Comparison of ENCODE assay signal across 11 mouse cellular contexts in genomic region chr12:17665906-17666326, GRCm38 (mm10). TPM values are rescaled to one million over a fixed set of nuclear protein-coding genes. Genes with fewer than 3 reads are reported as not detected.
DNase-seq lines count a peak whose midpoint lies in the region; ATAC-seq lines count a peak whose summit lies in the region.
"Had no signal": no experiment of that assay in that cellular context is flagged by ENCODE, and none has a peak within 500 bp of the region (broad histone marks: within the 10 kb centered on the region; RNA-seq: fewer than 3 reads in every experiment).

No protein-coding gene starts in this region.

- H3K9ac ChIP-seq in intestine, embryonic 14.5 days (ENCODE audit: low read length) = no peak overlapping the region
- H3K9ac ChIP-seq in stomach, embryonic 15.5 days = no peak overlapping the region
- no peak overlapping the region for H3K9ac ChIP-seq in midbrain, embryonic 16.5 days (ENCODE audit: low read depth, low read length)
- H3K9ac ChIP-seq: hindbrain, embryonic 15.5 days; midbrain, embryonic 12.5 days; neural tube, embryonic 15.5 days had no signal

- 57% methylated on average over 7 of the region's 7 CpGs for WGBS in intestine, embryonic 14.5 days
- WGBS in stomach, embryonic 15.5 days = 49% methylated on average over 7 of the region's 7 CpGs
- WGBS in midbrain, embryonic 16.5 days = 64% methylated on average over 7 of the region's 7 CpGs

- no peak overlapping the region for H3K27ac ChIP-seq in intestine, embryonic 14.5 days (ENCODE audit: low read depth)
- peak overlapping the region; percentile 75; the same call in 1 of the 2 replicates for H3K27ac ChIP-seq in stomach, embryonic 15.5 days
- no peak overlapping the region for H3K27ac ChIP-seq in midbrain, embryonic 16.5 days (ENCODE audit: low read length)
- H3K27ac ChIP-seq: hindbrain, embryonic 15.5 days; midbrain, embryonic 12.5 days; neural tube, embryonic 15.5 days had no signal

- H3K4me3 ChIP-seq in intestine, embryonic 14.5 days (ENCODE audit: low read depth, low read length) = no peak overlapping the region
- no peak overlapping the region for H3K4me3 ChIP-seq in stomach, embryonic 15.5 days (replicated peaks)
- no peak overlapping the region for H3K4me3 ChIP-seq in midbrain, embryonic 16.5 days (ENCODE audit: low read depth, low read length)
- H3K4me3 ChIP-seq: hindbrain, embryonic 15.5 days; midbrain, embryonic 12.5 days; neural tube, embryonic 15.5 days had no signal

- peak; percentile 11 for DNase-seq in ovary, postnatal 14 days (ENCODE audit: low spot score)
- no peak for DNase-seq in ovary, postnatal 10 days (ENCODE audit: low spot score)
- DNase-seq in intestine, embryonic 14.5 days (ENCODE audit: low spot score) = no peak
- DNase-seq in kidney, postnatal 10 days = peak; percentile 60
- DNase-seq in c-Kit-positive CD71-positive TER-119-positive erythroid progenitor cells, embryonic 14.5 days (ENCODE audit: low spot score) = no peak
- DNase-seq: left cerebral cortex, postnatal 4 days had no signal

- ATAC-seq in intestine, embryonic 14.5 days (replicated peaks; ENCODE audit: low FRiP score, low TSS enrichment, low read depth) = peak; percentile 48; the same call in 1 of the 2 replicates
- ATAC-seq in stomach, embryonic 15.5 days (ENCODE audit: insufficient read depth, low FRiP score, low read depth) = peak; percentile 74
- no peak for ATAC-seq in midbrain, embryonic 16.5 days

- H3K4me1 ChIP-seq in intestine, embryonic 14.5 days (replicated peaks; ENCODE audit: control insufficient read depth, insufficient read depth, low read length) = 0 out of 2 replicates have a peak, but pooled peaks cover 3% of the 10 kb centered on the region
- H3K4me1 ChIP-seq in stomach, embryonic 15.5 days = 0 out of 2 replicates have a peak, but pooled peaks cover 3% of the 10 kb centered on the region
- no peaks in the 10 kb centered on the region for H3K4me1 ChIP-seq in midbrain, embryonic 16.5 days (ENCODE audit: control insufficient read depth, insufficient read depth, low read length)
- H3K4me1 ChIP-seq: hindbrain, embryonic 15.5 days had no signal

- H3K27me3 ChIP-seq in intestine, embryonic 14.5 days (replicated peaks; ENCODE audit: control insufficient read depth, insufficient read depth, low read length) = no peaks in the 10 kb centered on the region
- H3K27me3 ChIP-seq in stomach, embryonic 15.5 days (replicated peaks) = no peaks in the 10 kb centered on the region
- no peaks in the 10 kb centered on the region for H3K27me3 ChIP-seq in midbrain, embryonic 16.5 days (ENCODE audit: control insufficient read depth, insufficient read depth, low read depth, low read length)
- H3K27me3 ChIP-seq: hindbrain, embryonic 15.5 days; midbrain, embryonic 12.5 days; neural tube, embryonic 15.5 days had no signal

- no peaks in the 10 kb centered on the region for H3K36me3 ChIP-seq in intestine, embryonic 14.5 days (ENCODE audit: control insufficient read depth, insufficient read depth, low read length)
- no peaks in the 10 kb centered on the region for H3K36me3 ChIP-seq in stomach, embryonic 15.5 days
- no peaks in the 10 kb centered on the region for H3K36me3 ChIP-seq in midbrain, embryonic 16.5 days (ENCODE audit: control insufficient read depth, insufficient read depth, low read length)
- H3K36me3 ChIP-seq: hindbrain, embryonic 15.5 days; midbrain, embryonic 12.5 days; neural tube, embryonic 15.5 days had no signal

- H3K4me2 ChIP-seq in intestine, embryonic 14.5 days (ENCODE audit: low read length) = no peak overlapping the region
- H3K4me2 ChIP-seq in stomach, embryonic 15.5 days = no peak overlapping the region
- H3K4me2 ChIP-seq in midbrain, embryonic 16.5 days (ENCODE audit: low read length) = no peak overlapping the region
- H3K4me2 ChIP-seq: hindbrain, embryonic 15.5 days; midbrain, embryonic 12.5 days; neural tube, embryonic 15.5 days had no signal

- no peaks in the 10 kb centered on the region for H3K9me3 ChIP-seq in intestine, embryonic 14.5 days (ENCODE audit: control insufficient read depth, low read length)
- no peaks in the 10 kb centered on the region for H3K9me3 ChIP-seq in stomach, embryonic 15.5 days
- no peaks in the 10 kb centered on the region for H3K9me3 ChIP-seq in midbrain, embryonic 16.5 days (replicated peaks; ENCODE audit: control insufficient read depth, low read length, poor library complexity, severe bottlenecking)
- H3K9me3 ChIP-seq: hindbrain, embryonic 15.5 days; midbrain, embryonic 12.5 days; neural tube, embryonic 15.5 days had no signal

RNA-seq across cellular contexts. Expression of gene Hpcal1, which starts 24.7 kb away (rescaled TPM):
- polyA plus RNA-seq in intestine, embryonic 14.5 days (2014; fragmentation: Nextera tagmentation; extraction: Ambion mirVana) = 42.9 and 48.6 TPM in 2 replicates
- polyA plus RNA-seq in stomach, embryonic 15.5 days (2015; fragmentation: Nextera tagmentation; extraction: Ambion mirVana) = 61.0 and 62.7 TPM in 2 replicates
- polyA plus RNA-seq in midbrain, embryonic 16.5 days (2015; fragmentation: Nextera tagmentation; extraction: Ambion mirVana) = 97.2 and 107 TPM in 2 replicates

Comparison
In these comparisons a context has a peak if more than half of its experiments do, and no peak if none do; other contexts are left out.
1. DNase-seq: peak in ovary, postnatal 14 days (single experiment) and kidney, postnatal 10 days (single experiment); none in ovary, postnatal 10 days (single experiment), intestine, embryonic 14.5 days (single experiment) and c-Kit-positive CD71-positive TER-119-positive erythroid progenitor cells, embryonic 14.5 days (single experiment).